Mouse (Mus musculus) heart, postnatal 10 days (tissue): ENCODE results near the gene Abcf1. TPM values are rescaled to one million over a fixed set of nuclear protein-coding genes. Genes with fewer than 3 reads are reported as not detected.
"Not testable (repeated sequence)": the region's sequence is repeated elsewhere in the genome, so short reads cannot be mapped to it uniquely, and the experiment has no call there.

ENCODE experiments used
- DNase-seq, 2 experiments: peaks; one replicate each; pipeline ENCODE4 v3.0.0; 2021
- intact Hi-C: fragments of 180-260 bp; cut with DNase I; formaldehyde crosslinking; loops from one replicate; pipeline ENCODE4 v1.15.1; 2025
- total RNA-seq, 2 experiments: library from RNA; stranded (reverse); gene quantifications; 2 replicates each; pipeline ENCODE4 v1.2.3; 2021

Abcf1 gene
- total RNA-seq = 10 to 100 TPM; 64.0 to 67.4 TPM

DNA sequence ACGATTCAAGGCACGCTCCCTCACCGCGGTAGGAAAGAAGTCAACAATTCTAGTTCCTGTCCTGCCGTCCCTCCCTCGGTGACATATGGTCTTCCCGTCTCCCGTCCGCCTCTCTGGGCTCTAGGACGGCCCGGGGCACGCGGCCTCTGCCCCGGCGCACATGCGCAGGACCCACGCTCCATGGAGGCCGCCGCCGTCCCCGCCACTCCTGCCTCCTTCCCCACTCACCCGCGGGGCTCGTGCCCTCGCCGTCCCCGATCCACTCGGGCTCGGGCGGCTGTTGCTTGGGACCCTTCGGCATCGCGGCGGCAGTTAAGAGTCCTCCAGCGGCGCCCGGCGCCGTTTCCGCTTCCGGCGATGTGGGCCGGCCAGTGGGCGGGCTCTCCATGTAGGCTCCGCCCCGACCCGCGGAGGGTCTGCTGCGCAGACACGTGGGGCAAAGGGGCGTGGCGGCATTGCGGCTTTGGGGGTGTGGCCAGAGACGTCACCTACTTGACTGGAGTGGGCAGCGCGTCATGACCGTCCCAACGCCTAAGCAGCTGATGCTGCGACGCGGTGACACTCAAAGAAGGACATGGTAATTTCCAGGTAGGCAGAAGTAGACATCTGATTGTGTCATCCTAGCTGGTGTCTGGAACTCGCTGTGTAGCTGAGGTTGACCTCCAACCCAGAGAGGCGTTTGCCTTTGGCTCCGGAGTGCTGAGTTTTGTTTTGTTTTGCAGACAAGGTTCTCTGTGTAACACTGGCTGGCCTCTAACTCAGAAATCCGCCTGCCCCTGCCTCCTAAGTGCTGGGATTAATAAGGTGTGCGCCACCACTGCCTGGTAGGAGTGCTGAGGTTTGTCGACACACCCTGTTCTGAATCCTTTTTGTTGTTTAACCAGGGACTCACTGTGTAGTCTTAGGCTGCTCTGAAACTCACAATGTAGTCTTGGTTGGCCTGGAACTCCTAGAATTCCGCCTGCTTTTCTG is at the start of gene Abcf1:
Abcf1 (minus strand) TSS at position 344 of the 972 bp plus-strand sequence.
- peak; percentile 99 for DNase-seq
- intact Hi-C loops = no loop called here

DNA sequence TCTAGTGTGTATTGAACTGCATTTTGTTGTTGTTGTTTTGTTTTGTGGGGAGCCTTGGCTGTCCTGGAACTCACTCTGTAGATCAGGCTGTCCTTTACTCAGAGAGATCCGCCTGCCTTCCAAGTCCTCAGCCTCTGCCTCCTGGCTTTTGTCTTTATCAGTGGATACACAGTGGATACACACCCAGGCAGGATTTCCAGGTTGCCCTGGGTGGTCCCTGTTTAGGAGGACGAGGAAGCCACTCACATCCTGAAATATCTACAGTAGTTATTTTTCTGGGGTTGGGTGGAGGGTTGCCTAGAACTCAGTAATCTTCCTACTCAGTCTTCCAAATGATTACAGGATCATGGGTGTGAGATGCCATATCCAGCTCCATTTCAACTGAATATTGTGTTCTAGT is 49.4 kb upstream of the Abcf1 start:
- DNase-seq = no peak
- intact Hi-C loops = no loop called here

DNA sequence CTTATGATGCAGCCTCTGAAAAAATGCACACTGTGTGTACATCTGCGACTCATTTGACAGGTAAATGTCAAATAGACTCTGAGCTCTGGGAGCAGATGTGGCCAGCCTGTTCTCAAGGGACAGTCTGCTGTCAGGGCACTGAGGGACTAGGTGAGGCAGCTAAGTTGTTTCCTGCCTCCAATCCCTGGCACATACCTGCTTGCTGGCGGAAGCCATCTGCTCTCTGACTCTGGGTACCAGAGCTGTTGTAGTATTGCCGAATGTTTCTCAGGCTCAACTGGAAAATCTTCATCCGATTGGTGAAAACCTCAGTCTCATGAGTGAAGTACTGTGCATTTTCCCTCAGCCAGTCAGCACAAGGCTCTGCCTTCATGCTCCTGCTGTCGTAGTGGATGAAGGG is 47.5 kb upstream of the Abcf1 start:
- intact Hi-C loops = no loop called here
- no peak for DNase-seq

GRCm38 (mm10) chr17:36014977-36015376 is 45.4 kb upstream of the Abcf1 start:
- no peak for DNase-seq
- intact Hi-C loops = no loop called here

- intact Hi-C loops, DNase-seq: not testable (repeated sequence)
Measured at GRCm38 (mm10) chr17:36004409-36004808, 34.8 kb upstream of the Abcf1 start.

GRCm38 (mm10) chr17:36003331-36003730 is 33.8 kb upstream of the Abcf1 start:
- intact Hi-C loops = no loop called here
- no peak for DNase-seq

GRCm38 (mm10) chr17:36001966-36002365 is 32.4 kb upstream of the Abcf1 start:
- intact Hi-C loops = no loop called here
- DNase-seq = no peak

GRCm38 (mm10) chr17:36001121-36001897 is 31.7 kb upstream of the Abcf1 start:
- intact Hi-C loops = no loop called here
- DNase-seq = no peak

DNA sequence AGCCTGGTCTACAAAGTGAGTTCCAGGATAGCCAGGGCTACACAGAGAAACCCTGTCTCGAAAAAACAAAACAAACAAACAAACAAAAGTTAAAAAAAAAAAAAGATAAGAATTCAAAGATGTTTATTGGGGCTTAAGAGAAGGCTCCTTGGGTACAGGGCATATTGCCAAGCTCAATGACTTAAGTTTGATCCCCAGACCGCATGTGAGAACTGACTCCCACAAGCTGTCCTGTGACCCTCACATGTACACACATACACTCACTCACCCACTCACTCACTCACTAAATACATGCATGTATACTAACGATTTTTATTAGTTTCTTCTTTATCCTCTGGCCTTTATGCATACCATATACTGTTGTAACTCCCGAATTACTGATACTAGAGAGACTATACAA is 30.8 kb upstream of the Abcf1 start:
- intact Hi-C loops = no loop called here
- DNase-seq = no peak

GRCm38 (mm10) chr17:35999356-35999755 is 29.8 kb upstream of the Abcf1 start:
- intact Hi-C loops = loop anchor here (5.0 kb wide), 1 partner anchor 113 kb away; no protein-coding TSS in a partner anchor
- peak in 1 of 2 experiments; percentile 28 for DNase-seq

GRCm38 (mm10) chr17:35998545-35999305 is 29.2 kb upstream of the Abcf1 start:
- intact Hi-C loops = loop anchor here (5.0 kb wide), 1 partner anchor 114 kb away; no protein-coding TSS in a partner anchor

GRCm38 (mm10) chr17:35997713-35998510 is 28.4 kb upstream of the Abcf1 start:
- DNase-seq = peak in 1 of 2 experiments; percentile 11
- intact Hi-C loops = loop anchor here (1.0 to 5.0 kb wide), 3 partner anchors 37 to 193 kb away; partner anchors contain the start of gene H2-T3

More at GRCm38 (mm10) chr17:35998545-35999305, 29.2 kb upstream of the Abcf1 start:
- no peak for DNase-seq

GRCm38 (mm10) chr17:35996949-35997348 is 27.4 kb upstream of the Abcf1 start:
- peak; percentile 98 to 99 for DNase-seq
- intact Hi-C loops = loop anchor here (1.0 to 5.0 kb wide), 3 partner anchors 38 to 194 kb away; partner anchors contain the start of gene H2-T3

DNA sequence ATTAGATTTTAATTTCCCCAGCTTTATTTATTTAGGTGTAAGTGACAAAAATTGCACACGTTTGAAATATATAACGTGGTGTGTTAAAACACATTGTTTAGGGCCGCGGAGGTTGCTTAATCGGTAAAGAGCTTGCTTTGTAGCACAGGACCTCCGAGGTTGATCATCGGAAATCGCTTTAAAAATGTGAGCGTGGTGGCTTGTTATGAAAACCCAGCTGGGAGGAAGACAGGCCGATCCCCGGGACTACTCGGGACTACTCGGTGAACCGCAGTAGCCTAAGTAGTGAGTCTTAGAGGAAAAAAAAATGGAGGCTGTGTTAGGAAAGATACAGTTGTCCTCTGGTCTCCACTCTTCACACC is 25.3 kb upstream of the Abcf1 start:
- intact Hi-C loops = loop anchor here (5.0 kb wide), 2 partner anchors 117 to 163 kb away; no protein-coding TSS in a partner anchor
- DNase-seq = no peak

GRCm38 (mm10) chr17:35994175-35994878 is 24.8 kb upstream of the Abcf1 start:
- DNase-seq = peak; percentile 84 to 86
- intact Hi-C loops = loop anchor here (5.0 kb wide), 1 partner anchor 162 kb away; no protein-coding TSS in a partner anchor

DNA sequence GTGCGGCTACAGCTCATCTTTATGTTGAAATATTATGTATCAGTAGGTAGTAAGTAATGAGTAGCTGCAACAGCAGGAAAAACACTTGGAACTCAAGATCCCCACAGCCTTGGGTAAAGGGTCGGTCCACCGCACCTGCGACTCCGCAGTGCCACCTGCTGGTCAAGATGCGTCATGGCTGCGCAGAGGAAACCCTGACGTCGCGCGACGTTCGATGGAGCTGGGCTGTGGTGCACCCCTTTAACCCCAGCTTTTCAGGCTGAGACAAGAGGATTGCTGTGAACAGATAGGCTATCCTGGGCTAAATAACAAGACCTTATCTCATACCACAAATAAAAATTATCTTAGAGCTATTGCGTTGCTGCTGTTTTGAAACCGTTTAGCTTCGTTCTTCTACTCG is 24.1 kb upstream of the Abcf1 start:
- intact Hi-C loops = loop anchor here (1.0 to 5.0 kb wide), 2 partner anchors 56 to 161 kb away; no protein-coding TSS in a partner anchor
- DNase-seq = peak; percentile 83 to 87

- intact Hi-C loops = loop anchor here (5.0 kb wide), 1 partner anchor 159 kb away; no protein-coding TSS in a partner anchor
Measured at GRCm38 (mm10) chr17:35991781-35992180, 22.2 kb upstream of the Abcf1 start.

DNA sequence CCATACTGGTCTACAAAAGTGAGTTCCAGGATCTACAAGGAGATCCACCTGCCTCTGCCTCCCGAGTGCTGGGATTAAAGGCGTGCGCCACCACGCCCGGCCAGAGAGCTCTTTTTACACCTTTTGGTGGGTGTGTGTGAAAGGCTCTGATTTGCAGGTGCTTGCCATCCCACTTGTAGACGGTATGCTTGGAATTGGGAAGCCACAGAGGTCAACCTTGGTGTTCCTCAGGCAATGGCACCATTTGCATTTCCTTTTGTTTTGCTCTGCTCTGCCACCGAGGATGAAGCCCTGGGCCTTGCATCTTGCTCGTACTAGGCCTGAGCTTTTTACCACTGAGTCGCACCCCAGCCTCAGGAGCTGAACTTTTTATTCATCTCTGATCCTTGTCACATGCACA is 12.2 kb upstream of the Abcf1 start:
- no peak for DNase-seq
- intact Hi-C loops = no loop called here

More at GRCm38 (mm10) chr17:35991781-35992180, 22.2 kb upstream of the Abcf1 start:
- peak; percentile 33 to 46 for DNase-seq

- intact Hi-C loops = no loop called here
- DNase-seq = peak; percentile 67 to 69
Measured at GRCm38 (mm10) chr17:35980363-35980754, 10.8 kb upstream of the Abcf1 start.
